Mouse (Mus musculus) cerebellum, adult 2 months (tissue): ENCODE results near the gene Cidec.

Experiments used
- CTCF ChIP-seq: fragments of 200-500 bp; IDR thresholded peaks from 2 replicates; pipeline ENCODE4 v1.5.1; 2011; ENCODE audit warnings: low read depth, mild to moderate bottlenecking, control low read depth, low read length, moderate library complexity, borderline replicate concordance; ENCODE audit not compliant: insufficient read depth
- POLR2A ChIP-seq: fragments of 200-500 bp; IDR thresholded peaks from 2 replicates; pipeline ENCODE4 v1.6.1; 2011; ENCODE audit warnings: low read length, control low read depth, borderline replicate concordance; ENCODE audit not compliant: insufficient read depth

GRCm38 (mm10) chr6:113380480-113380879 lies 55.1 kb downstream of the Cidec start:
- no peak for TF ChIP-seq POLR2A
- no peak for TF ChIP-seq CTCF
